Mouse (Mus musculus) frontal cortex, postnatal 14 days (tissue): Measurements from ENCODE around the gene Gprc5a.

Experiments
- DNase-seq, 2 experiments: peaks; one replicate each; pipeline ENCODE4 v3.0.0; 2022; ENCODE audit warnings: low spot score in 2 of 2

Gene Gprc5a

GRCm38 (mm10) chr6:135074405-135074947, 9.0 kb downstream of the Gprc5a start:
- no peak for DNase-seq

GRCm38 (mm10) chr6:135076202-135076601, 10.8 kb downstream of the Gprc5a start:
- no peak for DNase-seq

GRCm38 (mm10) chr6:135078420-135078819, 13.0 kb downstream of the Gprc5a start:
- no peak for DNase-seq

- DNase-seq = no peak
Observed at GRCm38 (mm10) chr6:135083991-135084502, 18.6 kb downstream of the Gprc5a start.

GRCm38 (mm10) chr6:135085703-135086102, 20.3 kb downstream of the Gprc5a start:
- no peak for DNase-seq

- DNase-seq = peak; percentile 74 to 84
Observed at GRCm38 (mm10) chr6:135087721-135088451, 22.4 kb downstream of the Gprc5a start.

- DNase-seq = peak in 1 of 2 experiments; percentile 37
Observed at GRCm38 (mm10) chr6:135089786-135090185, 24.3 kb downstream of the Gprc5a start.

- DNase-seq = no peak
Observed at GRCm38 (mm10) chr6:135090661-135091060, 25.2 kb downstream of the Gprc5a start.

GRCm38 (mm10) chr6:135092798-135093470, 27.5 kb downstream of the Gprc5a start:
- DNase-seq = peak; percentile 40 to 46

GRCm38 (mm10) chr6:135100787-135101472, 35.5 kb downstream of the Gprc5a start:
- no peak for DNase-seq

- no peak for DNase-seq
Observed at GRCm38 (mm10) chr6:135102736-135103303, 37.4 kb downstream of the Gprc5a start.

GRCm38 (mm10) chr6:135107014-135107413, 41.6 kb downstream of the Gprc5a start:
- no peak for DNase-seq

GRCm38 (mm10) chr6:135112411-135113113, 47.1 kb downstream of the Gprc5a start:
- DNase-seq = no peak

GRCm38 (mm10) chr6:135113114-135113436, 47.6 kb downstream of the Gprc5a start:
- DNase-seq = no peak

GRCm38 (mm10) chr6:135116479-135116878, 51.0 kb downstream of the Gprc5a start:
- DNase-seq = no peak

- DNase-seq = no peak
Observed at GRCm38 (mm10) chr6:135118183-135118582, 52.7 kb downstream of the Gprc5a start, which contains the start of gene Gprc5d. Gprc5d (minus strand) TSS chr6:135118283.

- no peak for DNase-seq
Observed at GRCm38 (mm10) chr6:135124755-135125380, 59.4 kb downstream of the Gprc5a start.

- DNase-seq = no peak
Observed at GRCm38 (mm10) chr6:135133086-135133485, 67.6 kb downstream of the Gprc5a start.

- no peak for DNase-seq
Observed at GRCm38 (mm10) chr6:135133486-135133885, 68.0 kb downstream of the Gprc5a start.
